Mouse (Mus musculus) CH12.LX (cell line): ENCODE data around the gene Anxa4. TPM values are rescaled to one million over a fixed set of nuclear protein-coding genes. Genes with fewer than 3 reads are reported as not detected.

Experiments
- DNase-seq: peaks from one replicate; pipeline ENCODE4 v3.0.0-alpha.2; 2013; ENCODE audit errors: extremely low read depth
- H3K27ac ChIP-seq: 2 replicates; pipeline ENCODE4 v1.5.1; 2012; ENCODE audit warnings: low read depth, mild to moderate bottlenecking, control low read depth, moderate library complexity; ENCODE audit not compliant: insufficient read depth
- H3K27me3 ChIP-seq: replicated peaks from 2 replicates; pipeline ENCODE3; 2012; ENCODE audit warnings: inconsistent platforms
- H3K36me3 ChIP-seq, 2 experiments: replicated peaks in 1 of 2; 2 replicates each; pipeline versions ENCODE3 to v1.6.1; 2012; ENCODE audit warnings: inconsistent platforms in 1 of 2, low read length in 1 of 2, mild to moderate bottlenecking in 1 of 2, mixed read lengths in 1 of 2, moderate library complexity in 1 of 2; ENCODE audit not compliant: control insufficient read depth in 1 of 2, insufficient read depth in 1 of 2
- H3K4me1 ChIP-seq, 2 experiments: 2 replicates each; pipeline ENCODE4 v1.6.1; 2012; ENCODE audit warnings: inconsistent platforms in 1 of 2, moderate library complexity in 1 of 2; ENCODE audit not compliant: insufficient read depth in 2 of 2, control insufficient read depth in 1 of 2
- H3K4me2 ChIP-seq: 2 replicates; pipeline ENCODE4 v1.6.1; 2012; ENCODE audit warnings: low read depth, mild to moderate bottlenecking, control low read depth; ENCODE audit not compliant: poor library complexity, insufficient read depth, severe bottlenecking
- H3K4me3 ChIP-seq, 3 experiments: fragments of 150-350 bp in 1 of 3; sonication (generic) in 1 of 3; replicated peaks in 1 of 3; 2 replicates each; pipeline versions ENCODE3 to v1.5.1; 2011 to 2012; ENCODE audit warnings: low read depth in 2 of 3, low read length in 2 of 3, mild to moderate bottlenecking in 2 of 3, moderate library complexity in 2 of 3, control low read depth in 1 of 3, improper control_type of control experiment in 1 of 3, inconsistent platforms in 1 of 3, mixed read lengths in 1 of 3; ENCODE audit not compliant: poor library complexity in 1 of 3
- H3K79me2 ChIP-seq: replicated peaks from 2 replicates; pipeline ENCODE4 v1.6.1; 2012; ENCODE audit warnings: mild to moderate bottlenecking, moderate library complexity; ENCODE audit not compliant: control insufficient read depth, poor library complexity, insufficient read depth, severe bottlenecking; ENCODE audit errors: extremely low read depth
- H3K9ac ChIP-seq: 2 replicates; pipeline ENCODE4 v1.6.1; 2012; ENCODE audit warnings: low read depth, mild to moderate bottlenecking, control low read depth, moderate library complexity; ENCODE audit not compliant: insufficient read depth
- H3K9me3 ChIP-seq: replicated peaks from 2 replicates; pipeline ENCODE3; 2012; ENCODE audit warnings: low read length, inconsistent platforms, mixed read lengths
- BHLHE40 ChIP-seq: IDR thresholded peaks from 2 replicates; pipeline ENCODE4 v1.6.1; 2011; ENCODE audit warnings: mild to moderate bottlenecking, low read depth, low read length, improper control_type of control experiment
- CHD1 ChIP-seq: IDR thresholded peaks from 2 replicates; pipeline ENCODE4 v1.6.1; 2012; ENCODE audit warnings: low read depth, low read length, improper control_type of control experiment, inconsistent platforms
- CHD2 ChIP-seq: IDR thresholded peaks from 2 replicates; pipeline ENCODE4 v1.6.1; 2011; ENCODE audit warnings: low read length, improper control_type of control experiment
- CTCF ChIP-seq, 2 experiments: IDR thresholded peaks in 1 of 2; conservative IDR thresholded peaks in 1 of 2; 2 replicates each; pipeline ENCODE4 v1.5.1; 2011 to 2012; ENCODE audit warnings: low read depth in 2 of 2, low read length in 2 of 2, improper control_type of control experiment in 1 of 2, inconsistent platforms in 1 of 2, mild to moderate bottlenecking in 1 of 2, moderate library complexity in 1 of 2
- E2F4 ChIP-seq: IDR thresholded peaks from 2 replicates; pipeline ENCODE4 v1.6.1; 2011; ENCODE audit warnings: low read depth, low read length, improper control_type of control experiment; ENCODE audit not compliant: insufficient replicate concordance
- ELF1 ChIP-seq: IDR thresholded peaks from 2 replicates; pipeline ENCODE4 v1.6.1; 2014; ENCODE audit warnings: low read depth, mild to moderate bottlenecking, inconsistent platforms, low read length, improper control_type of control experiment
- EP300 ChIP-seq: IDR thresholded peaks from 2 replicates; pipeline ENCODE4 v1.6.1; 2011; ENCODE audit warnings: low read length, improper control_type of control experiment
- ETS1 ChIP-seq: conservative IDR thresholded peaks from 2 replicates; pipeline ENCODE4 v1.6.1; 2012; ENCODE audit warnings: low read depth, mild to moderate bottlenecking, inconsistent platforms, low read length, improper control_type of control experiment, moderate library complexity
- GABPA ChIP-seq: IDR thresholded peaks from 2 replicates; pipeline ENCODE4 v1.6.1; 2012; ENCODE audit warnings: low read depth, low read length, improper control_type of control experiment, inconsistent platforms; ENCODE audit not compliant: insufficient replicate concordance
- HCFC1 ChIP-seq: IDR thresholded peaks from 2 replicates; pipeline ENCODE4 v1.6.1; 2012; ENCODE audit warnings: low read depth, mild to moderate bottlenecking, inconsistent platforms, low read length, improper control_type of control experiment
- IRF4 ChIP-seq: IDR thresholded peaks from 2 replicates; pipeline ENCODE4 v1.6.1; 2014; ENCODE audit warnings: low read depth, mild to moderate bottlenecking, inconsistent platforms, low read length, improper control_type of control experiment
- JUN ChIP-seq: IDR thresholded peaks from 2 replicates; pipeline ENCODE4 v1.6.1; 2011; ENCODE audit warnings: low read depth, mild to moderate bottlenecking, low read length, improper control_type of control experiment, moderate library complexity; ENCODE audit not compliant: insufficient read depth
- JUND ChIP-seq: conservative IDR thresholded peaks from 2 replicates; pipeline ENCODE4 v1.6.1; 2011; ENCODE audit warnings: low read depth, low read length, improper control_type of control experiment
- KAT2A ChIP-seq: IDR thresholded peaks from 2 replicates; pipeline ENCODE4 v1.6.1; 2012; ENCODE audit warnings: low read length, improper control_type of control experiment, inconsistent platforms; ENCODE audit not compliant: insufficient replicate concordance
- MAFK ChIP-seq: IDR thresholded peaks from 2 replicates; pipeline ENCODE4 v1.6.1; 2011; ENCODE audit warnings: low read length, improper control_type of control experiment; ENCODE audit not compliant: insufficient replicate concordance
- MAX ChIP-seq: IDR thresholded peaks from 2 replicates; pipeline ENCODE4 v1.6.1; 2011; ENCODE audit warnings: low read length, improper control_type of control experiment
- MAZ ChIP-seq: IDR thresholded peaks from 2 replicates; pipeline ENCODE4 v1.6.1; 2012; ENCODE audit warnings: low read depth, mild to moderate bottlenecking, inconsistent platforms, low read length, improper control_type of control experiment, moderate library complexity
- MEF2A ChIP-seq: IDR thresholded peaks from 2 replicates; pipeline ENCODE4 v1.6.1; 2014; ENCODE audit warnings: low read depth, mild to moderate bottlenecking, inconsistent platforms, low read length, improper control_type of control experiment, borderline replicate concordance
- MXI1 ChIP-seq: IDR thresholded peaks from 2 replicates; pipeline ENCODE4 v1.6.1; 2011; ENCODE audit warnings: mild to moderate bottlenecking, low read depth, low read length, improper control_type of control experiment
- MYC ChIP-seq: IDR thresholded peaks from 2 replicates; pipeline ENCODE4 v1.6.1; 2011; ENCODE audit warnings: low read depth, mild to moderate bottlenecking, improper control_type of control experiment, low read length
- NELFE ChIP-seq: IDR thresholded peaks from 2 replicates; pipeline ENCODE4 v1.6.1; 2011; ENCODE audit warnings: low read depth, low read length, improper control_type of control experiment
- NRF1 ChIP-seq: IDR thresholded peaks from 2 replicates; pipeline ENCODE4 v1.6.1; 2014; ENCODE audit warnings: low read depth, mild to moderate bottlenecking, inconsistent platforms, low read length, improper control_type of control experiment, moderate library complexity
- PAX5 ChIP-seq: IDR thresholded peaks from 2 replicates; pipeline ENCODE4 v1.6.1; 2012; ENCODE audit warnings: low read length, inconsistent platforms, mixed read lengths
- POLR2A ChIP-seq: IDR thresholded peaks from 2 replicates; pipeline ENCODE4 v1.6.1; 2011; ENCODE audit warnings: low read depth, mild to moderate bottlenecking, improper control_type of control experiment, low read length
- POLR2AphosphoS2 ChIP-seq: IDR thresholded peaks from 2 replicates; pipeline ENCODE4 v1.6.1; 2011; ENCODE audit warnings: low read depth, low read length, improper control_type of control experiment
- RAD21 ChIP-seq: IDR thresholded peaks from 2 replicates; pipeline ENCODE4 v1.6.1; 2011; ENCODE audit warnings: low read depth, mild to moderate bottlenecking, low read length, improper control_type of control experiment, moderate library complexity
- RCOR1 ChIP-seq: conservative IDR thresholded peaks from 2 replicates; pipeline ENCODE4 v1.6.1; 2012; ENCODE audit warnings: low read depth, mild to moderate bottlenecking, inconsistent platforms, low read length, improper control_type of control experiment
- SIN3A ChIP-seq: IDR thresholded peaks from 2 replicates; pipeline ENCODE4 v1.6.1; 2012; ENCODE audit warnings: low read length, improper control_type of control experiment, inconsistent platforms
- SMC3 ChIP-seq: IDR thresholded peaks from 2 replicates; pipeline ENCODE4 v1.6.1; 2011; ENCODE audit warnings: low read depth, low read length, improper control_type of control experiment
- TBP ChIP-seq: conservative IDR thresholded peaks from 2 replicates; pipeline ENCODE4 v1.6.1; 2011; ENCODE audit warnings: low read depth, low read length, improper control_type of control experiment
- TCF12 ChIP-seq: IDR thresholded peaks from 2 replicates; pipeline ENCODE4 v1.6.1; 2014; ENCODE audit warnings: low read depth, mild to moderate bottlenecking, inconsistent platforms, low read length, improper control_type of control experiment
- UBTF ChIP-seq: IDR thresholded peaks from 2 replicates; pipeline ENCODE4 v1.6.1; 2012; ENCODE audit warnings: low read depth, mild to moderate bottlenecking, inconsistent platforms, low read length, improper control_type of control experiment, moderate library complexity
- USF1 ChIP-seq: IDR thresholded peaks from 2 replicates; pipeline ENCODE4 v1.6.1; 2014; ENCODE audit warnings: low read depth, mild to moderate bottlenecking, inconsistent platforms, low read length, improper control_type of control experiment
- USF2 ChIP-seq: conservative IDR thresholded peaks from 2 replicates; pipeline ENCODE4 v1.6.1; 2011; ENCODE audit warnings: low read depth, low read length, improper control_type of control experiment
- ZC3H11A ChIP-seq: IDR thresholded peaks from 2 replicates; pipeline ENCODE4 v1.6.1; 2012; ENCODE audit warnings: low read depth, mild to moderate bottlenecking, inconsistent platforms, low read length, improper control_type of control experiment
- ZKSCAN1 ChIP-seq: IDR thresholded peaks from 2 replicates; pipeline ENCODE4 v1.6.1; 2012; ENCODE audit warnings: low read depth, inconsistent platforms, low read length, improper control_type of control experiment, borderline replicate concordance
- ZMIZ1 ChIP-seq: IDR thresholded peaks from 2 replicates; pipeline ENCODE4 v1.6.1; 2012; ENCODE audit warnings: low read depth, mild to moderate bottlenecking, inconsistent platforms, low read length, improper control_type of control experiment
- ZNF384 ChIP-seq: IDR thresholded peaks from 2 replicates; pipeline ENCODE4 v1.6.1; 2012; ENCODE audit warnings: low read depth, low read length, improper control_type of control experiment, inconsistent platforms
- dilution Hi-C: fragments of 300-500 bp; cut with MboI; formaldehyde crosslinking; loops from 2 replicates; pipeline ENCODE4 v1.14.3; 2020; ENCODE audit warnings: low sequenced_read_pairs; ENCODE audit not compliant: extremely low pct_unique_long_range_greater_than_20kb, extremely low pct_ligation_motif_present
- in situ Hi-C: fragments of 300-500 bp; cut with MboI; formaldehyde crosslinking; loops from 3 replicates; pipeline ENCODE4 v1.14.3; 2019; ENCODE audit warnings: low sequenced_read_pairs, low pct_ligation_motif_present, low pct_unique_long_range_greater_than_20kb, mixed read lengths
- polyA plus RNA-seq: library from polyadenylated mRNA; unstranded; fragments of >175 nt; gene quantifications from 2 replicates; pipeline ENCODE4 v1.2.1, GENCODE M21; 2012; ENCODE audit warnings: low read depth; ENCODE audit not compliant: insufficient read length
- total RNA-seq, 2 experiments: library from RNA; depleted of rRNA; stranded (reverse); fragments of 300-350 nt in 1 of 2; fragments of >200 nt in 1 of 2; gene quantifications; 2 replicates each; pipeline ENCODE4 v1.2.3; 2012 to 2014

Anxa4 gene
- total and polyA plus RNA-seq, 3 experiments, result 10.8 to 17.1 (median 13.7) TPM

GRCm38 (mm10) chr6:86806455-86807086, 13.2 kb upstream of the Anxa4 start:
- Histone ChIP-seq H3K79me2 (no peaks in the 10 kb centered on the region), H3K4me2 (peak overlapping the region; percentile 54; the same call in 1 of the 2 replicates), H3K9me3 (no peaks in the 10 kb centered on the region), H3K4me3 (no peak overlapping the region), H3K27me3 (no peaks in the 10 kb centered on the region), H3K9ac (no peak overlapping the region), H3K36me3 (no peaks in the 10 kb centered on the region), H3K4me1 (peaks cover 0 to 21% of the 10 kb centered on the region in 2 experiments; a peak in 3 of 4 replicates), H3K27ac (no peak overlapping the region)
- DNase-seq, result peak; percentile 62
- dilution Hi-C loops, result no loop called here
- 0 out of 2 replicates have a peak, but pooled peaks have one; percentile 12 for TF ChIP-seq NRF1
- TF ChIP-seq RAD21, result no peak; the same call in none of the 2 replicates
- TF ChIP-seq JUND, result peak; percentile 51; the same call in 1 of the 2 replicates
- no peak for TF ChIP-seq ZNF384
- no peak for TF ChIP-seq RCOR1
- TF ChIP-seq CHD2, result no peak
- TF ChIP-seq MXI1, result no peak
- TF ChIP-seq USF1, result no peak
- peak; percentile 79 for TF ChIP-seq ZC3H11A
- TF ChIP-seq IRF4, result peak; percentile 61
- no peak for TF ChIP-seq UBTF
- no peak for TF ChIP-seq E2F4
- no peak for TF ChIP-seq HCFC1
- no peak; the same call in 1 of the 2 replicates for TF ChIP-seq ETS1
- no peak for TF ChIP-seq MAFK
- no peak for TF ChIP-seq TCF12
- no peak for TF ChIP-seq ZMIZ1
- no peak for TF ChIP-seq EP300
- TF ChIP-seq MAZ, result peak; percentile 51; the same call in 1 of the 2 replicates
- TF ChIP-seq ZKSCAN1, result no peak
- TF ChIP-seq TBP, result no peak
- 0 out of 2 replicates have a peak, but pooled peaks have one; percentile 19 for TF ChIP-seq MEF2A
- TF ChIP-seq MYC, result no peak
- TF ChIP-seq ELF1, result no peak; the same call in 1 of the 2 replicates
- no peak for TF ChIP-seq USF2
- no peak for TF ChIP-seq CHD1
- peak; percentile 96 for TF ChIP-seq SMC3
- TF ChIP-seq NELFE, result no peak; the same call in 1 of the 2 replicates
- no peak for TF ChIP-seq SIN3A
- TF ChIP-seq CTCF (conservative IDR thresholded peaks at IDR 0.05 in 1 of 2, IDR thresholded peaks at IDR 0.05 in 1 of 2; ENCODE audit: low read depth in 2 of 2, low read length in 2 of 2), result peak; percentile 78 to 98
- TF ChIP-seq PAX5, result no peak
- TF ChIP-seq KAT2A, result no peak
- TF ChIP-seq MAX, result no peak
- TF ChIP-seq POLR2AphosphoS2, result no peak
- TF ChIP-seq BHLHE40, result no peak
- no peak for TF ChIP-seq GABPA
- no peak for TF ChIP-seq POLR2A
- TF ChIP-seq JUN, result peak; percentile 44
- in situ Hi-C loops, result no loop called here
